Mouse (Mus musculus) large intestine, adult 2 months (tissue): ENCODE results near the gene Klhl9. TPM values are rescaled to one million over a fixed set of nuclear protein-coding genes. Genes with fewer than 3 reads are reported as not detected.

Experiments used
- DNase-seq: peaks from one replicate; pipeline ENCODE4 v3.0.0-alpha.2; 2012; ENCODE audit warnings: low read depth, low spot score
- WGBS: fragments of 180-500 bp; shearing (Covaris S2); methylation state at CpG from one replicate; pipeline ENCODE4 v1.1.7; 2018; 5-methylcytosine and 5-hydroxymethylcytosine counted together
- polyA plus RNA-seq: library from polyadenylated mRNA; depleted of rRNA; stranded (reverse); fragments of >200 nt; gene quantifications from 2 replicates; pipeline ENCODE4 v1.2.3, GENCODE M21; 2012

The Klhl9 gene
- polyA plus RNA-seq, 1 experiment, result 7.2 TPM

DNA sequence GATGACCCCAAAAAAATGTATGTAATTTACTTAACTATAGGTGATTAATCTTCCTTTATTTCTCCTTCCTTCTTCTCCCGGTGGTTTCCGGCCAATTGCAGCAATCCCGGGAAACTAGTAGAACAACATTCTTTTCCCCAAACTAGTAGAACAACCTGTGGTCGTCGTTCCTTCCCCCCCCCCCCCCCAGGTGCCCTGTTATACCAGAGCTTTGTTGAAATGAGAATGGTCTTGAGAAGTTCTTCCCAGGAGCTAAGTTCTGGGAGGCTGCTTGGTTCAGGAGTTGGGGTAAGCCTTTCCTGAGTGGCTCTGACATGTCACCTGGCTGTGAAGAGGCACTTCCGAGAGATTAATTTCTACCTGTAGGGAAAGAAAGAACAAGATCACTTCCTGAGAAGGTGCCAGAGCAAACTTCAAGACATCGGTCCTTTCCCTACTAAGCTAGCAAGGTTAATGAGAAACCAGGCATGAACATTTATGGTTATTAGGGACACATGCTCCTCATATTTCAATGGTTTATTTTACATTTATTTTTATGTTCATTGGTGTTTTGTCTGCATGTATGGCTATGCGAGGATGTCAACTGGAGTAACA, 1.3 kb upstream of the Klhl9 start:
- 26% methylated on average over 8 of the region's 8 CpGs for WGBS
- DNase-seq, result no peak

DNA sequence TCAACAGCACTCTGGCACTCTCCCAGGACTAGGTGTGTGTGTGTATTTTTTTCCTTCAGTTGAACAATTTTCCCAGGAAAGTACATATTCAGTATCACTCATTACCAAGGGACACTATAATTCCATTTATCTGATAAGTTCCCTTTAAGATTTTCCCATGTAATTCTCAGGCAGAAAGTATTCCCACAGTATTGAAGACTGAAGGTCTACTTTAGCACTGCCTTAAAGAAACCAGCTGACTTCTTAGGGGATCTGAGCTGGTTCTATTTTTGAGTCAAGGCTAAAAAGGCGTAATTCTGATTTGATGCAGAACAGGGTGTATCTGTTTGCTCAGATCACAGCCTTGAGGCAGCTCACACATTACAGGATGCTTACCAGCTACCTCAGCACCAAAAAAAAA, 3.5 kb downstream of the Klhl9 start:
- DNase-seq, result no peak
- WGBS, result 2% methylated on average over 1 of the region's 1 CpGs

DNA sequence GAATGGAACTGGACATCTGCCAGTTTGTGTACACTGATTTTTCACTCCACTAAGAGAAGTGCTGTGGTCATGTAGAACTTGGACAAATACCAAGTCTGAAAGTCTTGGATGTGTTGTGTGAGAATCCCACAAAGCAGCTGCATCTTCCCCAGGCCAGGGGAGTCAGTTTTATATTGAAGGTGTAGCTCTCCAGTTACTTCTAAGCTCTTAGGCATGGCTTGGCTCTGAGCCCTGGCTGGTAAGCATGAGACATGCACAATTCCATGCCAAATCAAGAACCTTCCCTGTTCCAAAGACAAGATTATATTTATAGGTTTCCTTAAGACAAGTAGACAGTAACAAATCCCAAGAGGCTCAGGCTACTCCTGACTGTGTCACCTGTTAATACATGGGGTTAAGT, 7.2 kb downstream of the Klhl9 start:
- DNase-seq, result no peak

DNA sequence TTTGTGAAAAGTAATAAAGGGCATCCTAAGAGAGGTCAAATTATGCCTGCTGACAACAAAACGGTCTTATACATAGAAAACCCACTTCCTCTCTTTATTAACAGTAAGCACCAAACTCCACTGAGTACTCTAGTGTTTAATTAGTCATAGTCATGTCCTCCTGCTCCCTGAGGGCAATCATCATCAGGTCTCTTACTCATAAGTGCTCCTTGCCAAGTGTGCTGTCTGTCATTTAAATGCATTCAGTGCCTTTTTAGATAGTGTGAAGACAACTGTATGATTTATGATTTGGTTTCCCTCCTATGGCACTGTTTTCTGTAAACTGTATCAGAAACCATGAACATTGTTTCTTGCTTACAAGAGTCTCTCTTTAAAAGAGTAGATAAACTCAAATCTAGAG, 8.0 kb downstream of the Klhl9 start:
- no peak for DNase-seq
- WGBS, result 71% methylated on average over 1 of the region's 1 CpGs

DNA sequence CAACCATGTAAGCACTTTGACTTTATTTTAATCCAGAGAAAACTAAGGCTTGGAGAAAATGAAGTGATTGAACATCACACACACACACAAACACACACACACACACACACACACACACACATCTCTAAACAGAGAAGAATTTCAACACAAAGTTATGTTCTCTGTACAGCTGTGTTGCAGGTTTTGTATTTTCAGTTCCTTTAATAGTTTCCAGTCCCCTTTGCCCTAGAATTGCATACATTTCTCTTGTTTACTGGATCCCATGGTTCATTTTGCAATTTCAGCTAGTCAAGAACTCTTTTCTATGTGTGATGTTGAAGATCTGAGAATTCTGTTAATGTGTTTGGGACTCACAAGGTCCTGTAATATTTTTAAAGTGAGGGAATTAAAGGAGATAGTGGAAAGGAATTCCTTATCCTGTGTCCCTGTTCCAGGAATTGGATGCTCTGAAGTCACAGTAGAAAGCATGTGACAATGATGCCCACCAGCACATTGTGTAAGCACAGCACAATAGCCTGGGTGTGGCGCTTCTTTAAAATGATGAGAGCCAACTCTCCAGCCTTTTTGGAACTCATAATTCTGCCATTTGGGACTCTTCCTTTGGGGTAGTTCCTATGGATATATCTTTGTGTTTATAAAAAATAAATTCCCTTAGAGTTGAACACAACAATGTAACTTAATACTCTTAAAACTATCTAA, 15.0 kb downstream of the Klhl9 start:
- no peak for DNase-seq
- 95% methylated on average over 1 of the region's 1 CpGs for WGBS

DNA sequence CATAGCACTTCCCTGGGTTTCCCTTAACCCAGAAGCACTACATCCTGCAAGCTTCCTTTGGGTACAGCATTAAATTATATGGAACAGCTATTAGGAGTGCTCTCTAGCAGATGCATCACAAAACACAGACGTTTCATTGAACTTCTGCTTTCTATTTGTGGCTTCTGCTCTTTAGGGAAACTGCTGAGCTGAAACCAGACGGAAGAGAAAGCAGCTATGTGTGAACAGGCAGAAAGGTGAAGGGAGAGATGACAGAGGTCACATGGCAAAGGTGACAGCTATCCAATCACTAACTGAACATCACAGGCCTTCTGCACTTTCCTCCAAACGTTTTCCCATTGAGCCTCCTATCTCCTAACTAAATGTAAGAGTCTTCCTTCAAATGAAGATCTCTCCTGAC, 16.3 kb downstream of the Klhl9 start:
- 38% methylated on average over 3 of the region's 3 CpGs for WGBS
- DNase-seq, result no peak

DNA sequence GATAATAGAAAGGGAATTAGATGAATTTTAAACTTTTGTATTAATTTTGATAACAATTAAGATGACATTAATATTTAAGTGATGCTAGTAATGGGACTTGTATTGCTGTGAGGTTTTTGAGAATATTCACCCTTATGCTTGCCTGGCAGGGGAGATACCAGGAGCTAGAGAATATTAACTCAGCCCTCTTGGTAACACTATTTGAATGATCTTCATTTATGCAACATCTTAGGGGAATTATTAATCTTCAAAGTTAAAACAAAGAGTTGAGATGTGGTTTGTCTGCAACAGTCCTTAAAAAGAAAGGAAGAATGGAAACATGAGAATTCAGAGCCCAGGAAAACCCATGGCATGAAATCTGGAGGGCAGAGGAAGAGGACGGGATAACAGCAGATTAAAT, 23.0 kb downstream of the Klhl9 start:
- DNase-seq, result no peak

DNA sequence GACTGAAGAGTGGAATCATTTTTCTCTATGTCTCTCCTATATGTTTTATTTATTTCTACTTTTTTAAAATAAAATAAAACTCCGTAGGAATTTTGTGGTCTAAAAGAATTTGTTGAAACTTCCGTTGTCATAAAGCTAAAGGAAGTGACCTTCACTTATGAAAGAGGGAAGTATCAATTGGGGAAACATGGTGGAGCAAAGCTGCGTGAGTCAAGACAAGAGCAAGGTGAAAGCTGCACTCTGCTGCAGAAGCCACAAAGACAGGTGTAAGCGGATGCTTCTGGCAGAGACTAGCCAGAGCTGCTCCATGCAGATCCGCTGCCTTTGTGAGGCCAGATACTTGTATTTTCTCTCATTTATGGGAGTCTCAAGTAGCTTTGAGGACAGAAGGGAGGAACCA, 23.5 kb downstream of the Klhl9 start:
- WGBS, result 57% methylated on average over 5 of the region's 5 CpGs
- DNase-seq, result no peak

More for the DNA sequence above, 23.0 kb downstream of the Klhl9 start:
- WGBS, result 89% methylated on average over 1 of the region's 1 CpGs

DNA sequence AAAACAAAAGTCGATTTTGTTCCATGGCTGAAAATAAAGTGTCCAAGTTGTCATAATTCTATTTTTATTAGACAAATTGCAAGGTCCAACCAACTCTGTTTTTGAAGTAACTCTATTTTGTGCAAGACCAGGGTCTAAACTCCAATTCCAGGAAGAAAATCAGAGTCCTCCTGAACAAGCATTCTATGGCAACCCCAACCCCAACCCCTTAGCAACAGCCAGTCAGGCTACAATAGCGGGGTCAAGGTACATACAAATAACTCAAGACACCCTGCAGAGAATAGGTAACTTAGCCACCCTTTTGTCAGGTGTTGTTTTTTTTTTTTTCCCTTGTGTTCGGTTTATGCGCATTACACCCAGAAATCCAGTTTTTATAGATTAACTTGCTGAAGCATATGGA, 24.5 kb downstream of the Klhl9 start:
- DNase-seq, result no peak
- WGBS, result 54% methylated on average over 4 of the region's 4 CpGs

DNA sequence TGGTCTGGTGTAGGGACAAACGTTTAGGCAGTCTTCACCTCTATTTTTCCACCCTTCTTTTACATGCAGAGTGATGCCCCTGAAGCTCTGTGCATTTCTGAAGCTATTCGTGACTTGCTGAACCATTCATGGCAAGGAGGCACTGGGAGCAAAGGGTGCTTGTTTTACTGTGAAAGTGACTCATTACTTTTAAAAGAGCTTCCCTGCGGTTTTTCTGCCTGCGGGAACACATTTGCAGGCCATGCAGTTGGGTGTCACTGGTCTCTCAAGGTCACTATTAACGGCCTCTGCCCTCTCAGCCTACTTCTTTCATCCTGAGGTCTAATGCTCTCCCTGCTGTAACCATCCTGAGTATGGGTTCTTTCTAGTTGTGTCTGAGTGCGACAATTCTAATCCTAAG, 25.2 kb downstream of the Klhl9 start:
- DNase-seq, result no peak
- WGBS, result 58% methylated on average over 6 of the region's 6 CpGs

DNA sequence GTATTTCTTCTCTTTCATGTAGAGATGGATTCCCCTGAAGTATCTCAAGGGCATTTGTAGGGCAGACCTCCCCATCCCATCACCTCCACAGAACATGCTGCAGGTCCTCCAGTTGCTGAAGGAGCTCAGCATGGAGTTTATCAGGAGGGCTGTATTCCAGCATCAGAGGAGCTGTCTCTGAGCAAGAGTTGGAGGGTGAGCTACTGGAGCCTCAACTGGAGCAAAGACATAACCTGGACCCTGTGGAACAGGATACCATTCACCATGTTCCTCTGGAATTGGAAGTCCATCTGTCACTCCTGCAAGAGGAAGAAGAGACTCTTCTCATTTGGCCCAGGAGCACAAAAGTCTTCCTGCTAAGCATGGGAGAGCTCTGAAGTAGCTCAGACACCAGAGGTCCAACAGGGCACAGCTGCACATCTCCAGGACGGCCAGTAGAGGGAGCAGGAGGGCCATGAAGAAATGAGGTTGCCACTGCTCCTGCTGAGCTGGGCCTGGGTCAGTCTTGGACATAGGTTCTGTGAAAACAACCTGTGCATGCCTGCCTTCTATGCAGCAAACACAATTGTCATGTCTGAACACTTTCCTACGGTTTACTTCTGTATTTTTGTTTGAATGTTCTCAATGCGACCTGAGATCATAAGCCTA, 25.9 kb downstream of the Klhl9 start:
- 24% methylated on average over 3 of the region's 3 CpGs for WGBS
- peak; percentile 39 for DNase-seq

DNA sequence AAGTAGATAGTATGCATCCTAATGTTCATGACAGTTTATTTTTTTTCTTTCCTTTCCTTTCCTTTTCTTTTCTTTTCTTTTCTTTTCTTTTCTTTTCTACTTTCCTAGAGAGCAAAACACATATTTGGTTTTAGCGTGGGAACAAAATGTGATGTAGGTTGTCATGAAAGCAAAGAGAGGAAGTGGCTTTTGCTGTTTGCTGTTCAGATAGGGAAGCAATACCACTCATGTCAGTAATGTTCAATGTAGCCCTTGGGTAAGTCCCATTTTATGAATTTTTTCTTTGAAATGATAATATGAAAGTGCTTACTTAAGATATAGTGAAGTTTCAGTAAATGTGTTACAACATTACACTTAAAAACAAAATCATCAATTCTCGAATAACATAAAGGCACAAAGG, 28.9 kb downstream of the Klhl9 start:
- WGBS, result 78% methylated on average over 2 of the region's 2 CpGs
- DNase-seq, result no peak

DNA sequence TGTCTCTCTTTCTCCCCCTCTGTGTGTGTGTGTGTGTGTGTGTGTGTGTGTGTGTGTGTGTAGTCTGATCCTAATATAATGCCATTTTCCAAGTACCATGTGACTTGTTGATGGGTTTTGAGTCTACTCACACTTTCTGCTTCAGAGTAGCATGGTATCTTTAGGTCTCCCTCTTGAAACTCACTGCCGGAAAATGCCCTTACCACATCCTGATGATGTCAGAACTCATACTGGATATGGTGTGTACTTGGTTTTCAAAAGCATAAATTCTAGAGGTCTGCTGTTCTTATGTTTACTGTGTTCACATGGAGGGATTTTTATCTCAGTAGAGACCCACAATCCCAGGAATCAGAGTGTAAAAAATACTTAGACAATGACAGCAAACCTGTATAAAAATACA, 29.7 kb downstream of the Klhl9 start:
- WGBS, result 69% methylated on average over 1 of the region's 1 CpGs
- DNase-seq, result no peak

DNA sequence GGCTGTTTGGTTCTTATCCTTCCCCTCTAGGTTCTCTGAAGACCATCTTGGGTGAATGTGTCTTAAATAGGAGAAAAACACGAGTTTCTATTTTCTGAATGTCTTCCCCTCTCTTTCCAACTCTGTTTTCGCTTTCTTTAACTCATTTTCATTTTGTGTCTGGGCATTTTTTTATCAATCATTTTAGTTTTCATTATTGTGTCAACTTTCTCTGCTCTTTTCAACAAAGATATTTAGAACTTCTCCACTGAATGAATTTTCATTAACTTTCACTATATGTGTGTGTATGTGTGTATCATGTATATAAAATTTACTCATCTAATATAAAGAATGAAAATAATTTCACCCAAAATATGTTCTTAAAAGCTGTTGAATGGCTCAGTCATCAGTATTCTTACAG, 31.0 kb downstream of the Klhl9 start, which contains the start of gene Ifnab:
TSS of gene Ifnab (minus strand) at position 101 of the 400 bp plus-strand sequence.
- DNase-seq, result no peak
- WGBS, result 62% methylated on average over 2 of the region's 2 CpGs

DNA sequence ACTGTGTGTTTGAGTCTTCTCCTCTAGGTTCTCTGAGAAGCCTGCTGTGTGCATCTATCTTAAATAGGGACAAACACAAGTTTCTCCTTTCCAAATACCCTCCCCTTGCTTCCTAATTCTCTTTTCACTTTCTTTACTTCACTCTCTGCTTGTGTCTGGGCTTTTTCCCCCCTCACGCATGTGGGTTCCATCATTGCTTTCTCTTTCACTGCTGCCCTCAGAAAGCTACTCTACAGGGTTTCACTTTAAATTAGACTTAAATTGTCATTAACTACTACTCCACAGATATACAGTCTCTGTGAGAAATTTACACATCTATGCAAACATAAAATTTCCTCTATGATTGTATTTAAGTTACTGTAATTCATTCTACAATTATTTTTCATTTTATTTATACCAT, 38.5 kb downstream of the Klhl9 start, which contains the start of gene Ifna2:
TSS of gene Ifna2 (minus strand) at position 101 of the 400 bp plus-strand sequence.
- DNase-seq, result no peak
- WGBS, result 89% methylated on average over 1 of the region's 1 CpGs

DNA sequence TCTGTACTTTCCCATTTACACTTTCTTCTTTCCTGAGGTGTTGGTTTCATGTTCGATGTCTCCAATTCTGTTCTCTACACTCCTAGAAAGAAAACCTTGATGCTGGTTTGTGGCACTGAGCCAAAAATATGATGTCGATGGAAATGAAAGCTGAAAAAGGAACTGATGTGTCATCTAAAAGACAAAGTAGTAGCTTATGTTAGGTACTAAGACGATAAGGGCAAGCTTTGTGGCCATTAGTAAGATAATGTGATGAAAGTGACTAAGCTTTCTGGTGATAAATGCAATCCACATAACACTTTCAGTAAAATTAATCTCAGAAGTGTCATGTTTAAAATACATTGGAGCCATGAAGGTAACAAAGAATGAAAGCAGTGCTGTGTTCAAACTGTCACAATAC, 40.9 kb downstream of the Klhl9 start:
- DNase-seq, result no peak
- WGBS, result 41% methylated on average over 3 of the region's 3 CpGs

DNA sequence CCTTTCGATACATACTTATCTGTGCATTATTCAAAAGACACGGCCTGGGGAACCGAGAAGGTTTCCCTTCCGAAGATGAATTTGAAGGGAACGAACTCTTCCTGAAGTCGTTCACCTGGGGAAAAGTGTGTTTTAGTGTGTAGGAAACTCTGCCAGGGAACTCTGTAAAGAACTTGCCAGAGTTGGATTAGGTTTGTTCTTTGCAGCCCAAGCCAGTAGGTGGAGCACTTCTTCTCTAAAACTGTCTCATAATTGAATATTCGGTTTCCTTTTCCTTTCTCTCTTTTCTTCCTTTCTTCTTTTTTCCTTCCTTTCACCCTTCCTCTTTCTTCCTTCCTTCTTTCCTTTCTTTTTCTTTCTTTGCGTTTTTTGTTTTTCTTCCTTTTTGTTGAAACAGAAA, 41.9 kb downstream of the Klhl9 start:
- DNase-seq, result no peak
- 42% methylated on average over 8 of the region's 8 CpGs for WGBS

DNA sequence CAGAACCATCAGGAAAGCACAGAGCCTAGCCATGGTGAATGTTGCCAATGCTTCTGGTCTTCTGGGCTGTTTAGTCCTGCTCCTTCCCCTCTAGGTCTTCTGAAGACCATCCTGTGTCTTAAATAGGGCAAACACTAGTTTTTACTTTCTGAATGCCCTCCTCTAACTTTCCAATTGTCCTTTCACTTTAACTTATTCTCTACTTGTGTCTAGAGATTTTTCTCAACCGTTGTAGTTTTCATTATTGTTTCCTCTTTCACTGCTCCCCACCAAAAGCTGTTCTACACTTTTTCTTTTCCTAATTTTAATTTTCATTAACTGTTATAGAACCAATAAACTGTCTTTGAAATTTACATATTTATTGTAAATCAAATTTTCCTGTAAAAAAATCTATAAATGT, 45.4 kb downstream of the Klhl9 start, which contains the start of gene Ifna16:
TSS of gene Ifna16 (minus strand) at position 101 of the 400 bp plus-strand sequence.
- no peak for DNase-seq
- 65% methylated on average over 1 of the region's 1 CpGs for WGBS
